Mouse (Mus musculus) sigmoid colon, adult 10 weeks (tissue): ENCODE data around the gene Tube1. TPM values are rescaled to one million over a fixed set of nuclear protein-coding genes. Genes with fewer than 3 reads are reported as not detected.

Experiments
- polyA plus RNA-seq: library from polyadenylated mRNA; stranded (reverse); fragments of 350-450 nt; fragmentation: Illumina TruSeq; extraction: RNeasy Lipid Tissue Mini Kit (QIAGEN cat#74804); gene quantifications from one replicate; pipeline ENCODE4 v1.2.3, GENCODE M21; 2014; ENCODE audit warnings: low read depth, low replicate concordance

Gene Tube1
- 6.3 TPM for polyA plus RNA-seq

GRCm38 (mm10) chr10:39133462-39134310 is at the start of gene Tube1, which contains the start of gene Fam229b:
Gene Tube1, plus strand, starts transcription at chr10:39133976.
Gene Fam229b, minus strand, starts transcription at chr10:39133914.

GRCm38 (mm10) chr10:39163694-39164093 is 29.9 kb downstream of the Tube1 start, which contains the start of gene Ccn6:
Gene Ccn6, minus strand, starts transcription at chr10:39163794.

Other genes starting within 250 kb of the Tube1 start
- 19.2 TPM for gene Lama4, start 168.5 kb upstream of the Tube1 start, polyA plus RNA-seq
- gene Fam229b, start 62 bp upstream of the Tube1 start, polyA plus RNA-seq, result 4.0 TPM
- not detected for gene Ccn6, start 29.8 kb downstream of the Tube1 start, polyA plus RNA-seq
- 10.6 TPM for gene Fyn, start 234.9 kb downstream of the Tube1 start, polyA plus RNA-seq